Mouse (Mus musculus) heart, adult 2 months (tissue): ENCODE data around the gene Cebpz. TPM values are rescaled to one million over a fixed set of nuclear protein-coding genes. Genes with fewer than 3 reads are reported as not detected.
A peak's percentile ranks its signal among the peaks of the same experiment; 100 is the strongest.

ENCODE experiments used
- DNase-seq, 2 experiments: peaks; one replicate each; pipeline ENCODE4 v3.0.0; 2021
- H3K27ac ChIP-seq: fragments of 200-600 bp; 2 replicates; pipeline ENCODE4 v1.8.1; 2022
- H3K27me3 ChIP-seq: fragments of 200-500 bp; 2 replicates; pipeline ENCODE4 v1.6.1; 2012; ENCODE audit warnings: mild to moderate bottlenecking, low read length, inconsistent platforms, mixed read lengths; ENCODE audit not compliant: control insufficient read depth, insufficient read depth
- H3K36me3 ChIP-seq: fragments of 200-500 bp; 2 replicates; pipeline ENCODE4 v1.6.1; 2012; ENCODE audit warnings: low read length, inconsistent platforms; ENCODE audit not compliant: control insufficient read depth, insufficient read depth
- H3K4me1 ChIP-seq: fragments of 200-500 bp; 2 replicates; pipeline ENCODE4 v1.6.1; 2011; ENCODE audit warnings: low read length; ENCODE audit not compliant: control insufficient read depth, insufficient read depth
- H3K4me3 ChIP-seq: fragments of 200-600 bp; 2 replicates; pipeline ENCODE4 v1.8.1; 2022
- H3K79me2 ChIP-seq: fragments of 200-500 bp; replicated peaks from 2 replicates; pipeline ENCODE4 v1.6.1; 2012; ENCODE audit warnings: mild to moderate bottlenecking, inconsistent platforms, low read length, moderate library complexity, mixed read lengths; ENCODE audit not compliant: control insufficient read depth, insufficient read depth
- H3K9ac ChIP-seq: fragments of 200-500 bp; 2 replicates; pipeline ENCODE4 v1.6.1; 2012; ENCODE audit warnings: low read depth, mild to moderate bottlenecking, control low read depth, inconsistent platforms, low read length, mixed read lengths
- CTCF ChIP-seq: fragments of 200-600 bp; IDR thresholded peaks from 2 replicates; pipeline ENCODE4 v1.8.1; 2022; ENCODE audit warnings: antibody characterized with exemption, mild to moderate bottlenecking, moderate library complexity
- EP300 ChIP-seq: fragments of 200-500 bp; IDR thresholded peaks from 2 replicates; pipeline ENCODE4 v1.6.1; 2011; ENCODE audit warnings: low read depth, low read length, control low read depth; ENCODE audit not compliant: insufficient read depth
- POLR2A ChIP-seq: fragments of 200-500 bp; IDR thresholded peaks from 2 replicates; pipeline ENCODE4 v1.6.1; 2011; ENCODE audit warnings: mild to moderate bottlenecking, low read depth, low read length, control low read depth; ENCODE audit not compliant: insufficient read depth
- WGBS: fragments of 180-500 bp; shearing (Covaris S2); methylation state at CpG from one replicate; pipeline ENCODE4 v1.1.7; 2018; 5-methylcytosine and 5-hydroxymethylcytosine counted together
- intact Hi-C: fragments of 180-260 bp; cut with DNase I; formaldehyde crosslinking; loops from one replicate; pipeline ENCODE4 v1.15.1; 2025
- polyA plus RNA-seq: library from polyadenylated mRNA; depleted of rRNA; stranded (reverse); fragments of >200 nt; gene quantifications from 2 replicates; pipeline ENCODE4 v1.2.3, GENCODE M21; 2012
- total RNA-seq, 2 experiments: library from RNA; stranded (reverse); gene quantifications; 2 replicates each; pipeline ENCODE4 v1.2.3; 2021

Gene Cebpz
- total and polyA plus RNA-seq, 3 experiments = 3.1 to 21.4 (median 20.1) TPM

DNA sequence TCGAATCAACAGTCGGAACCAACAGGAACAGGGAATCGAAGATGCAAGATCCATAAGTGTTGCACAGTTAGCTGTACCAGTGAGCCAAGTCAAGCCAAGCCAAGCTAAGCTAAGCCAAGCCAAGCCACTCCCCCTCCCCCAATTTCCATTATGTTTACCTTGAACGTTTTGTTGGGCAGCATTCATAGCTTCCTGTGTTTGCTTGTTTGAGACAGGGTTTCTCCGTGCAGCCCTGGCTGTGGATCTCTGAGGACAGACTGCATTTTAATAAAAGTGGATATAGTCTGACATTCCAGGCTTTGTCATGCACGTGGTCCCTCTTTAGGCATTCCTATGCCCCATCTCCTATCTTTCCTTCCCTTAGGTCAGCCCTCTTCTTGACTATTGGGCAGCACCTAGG is 21.1 kb downstream of the Cebpz start:
- no peaks in the 10 kb centered on the region for H3K79me2 ChIP-seq
- intact Hi-C loops = loop anchor here (1.0 kb wide), 1 partner anchor 22 kb away; the partner anchor contains the start of genes Cebpz and Ndufaf7
- H3K4me1 ChIP-seq = peaks cover 2% of the 10 kb centered on the region; the same call in 1 of the 2 replicates
- H3K27ac ChIP-seq = peak overlapping the region; percentile 82
- WGBS = 48% methylated on average over 6 of the region's 6 CpGs
- TF ChIP-seq CTCF (no peak), POLR2A (no peak), EP300 (no peak)
- no peaks in the 10 kb centered on the region for H3K27me3 ChIP-seq
- H3K36me3 ChIP-seq = no peaks in the 10 kb centered on the region; the same call in 1 of the 2 replicates
- peak overlapping the region; percentile 67 for H3K4me3 ChIP-seq
- DNase-seq = no peak
- H3K9ac ChIP-seq = peak overlapping the region; percentile 81

DNA sequence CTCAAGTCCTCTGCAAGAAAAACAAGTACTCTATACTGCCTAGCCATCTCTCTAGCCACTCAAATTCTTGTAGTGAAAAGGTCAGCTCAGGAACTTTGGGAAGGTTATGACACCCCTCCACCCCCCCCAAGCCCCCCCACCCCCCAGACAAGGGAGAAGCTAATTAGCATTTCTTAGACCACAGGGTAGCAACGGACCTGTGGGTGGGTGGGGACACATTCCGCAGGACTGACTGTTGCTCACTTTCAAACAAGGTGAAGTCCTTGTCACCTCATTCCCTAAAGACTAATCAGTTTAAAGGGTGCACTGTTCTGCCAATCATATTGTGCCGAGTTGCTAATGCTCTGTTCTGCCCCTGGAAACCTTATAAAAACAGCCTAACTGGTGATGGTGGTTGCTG is 22.9 kb downstream of the Cebpz start:
- H3K4me1 ChIP-seq = peaks cover 2% of the 10 kb centered on the region; the same call in 1 of the 2 replicates

DNA sequence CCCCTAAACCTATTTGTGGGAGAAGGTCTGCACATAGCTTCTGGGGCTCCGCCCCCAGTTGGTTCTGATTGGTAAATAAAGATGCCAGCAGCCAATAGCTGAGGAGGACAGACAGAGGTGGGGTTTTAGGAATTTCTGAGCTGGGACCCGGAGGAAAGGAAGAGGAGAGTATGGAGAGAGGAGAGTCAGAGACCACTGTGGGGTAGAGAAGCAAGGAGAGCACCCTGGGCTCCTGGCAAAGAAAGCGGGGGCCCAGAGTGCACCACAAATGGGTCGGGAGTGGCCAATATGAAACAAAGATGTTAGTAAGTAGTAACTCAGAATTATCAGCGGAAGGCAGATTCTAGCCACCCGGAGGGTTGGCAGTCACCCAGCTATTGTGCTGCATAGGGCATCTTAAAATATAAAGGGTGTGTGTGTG is 24.0 kb downstream of the Cebpz start:
- H3K79me2 ChIP-seq = no peaks in the 10 kb centered on the region
- no peak overlapping the region for H3K27ac ChIP-seq
- 15% methylated on average over 6 of the region's 6 CpGs for WGBS
- peaks cover 2% of the 10 kb centered on the region; the same call in 1 of the 2 replicates for H3K4me1 ChIP-seq
- no peaks in the 10 kb centered on the region for H3K36me3 ChIP-seq
- TF ChIP-seq POLR2A (no peak), CTCF (no peak), EP300 (no peak)
- no peak overlapping the region for H3K9ac ChIP-seq
- no peaks in the 10 kb centered on the region for H3K27me3 ChIP-seq
- intact Hi-C loops = no loop called here
- no peak for DNase-seq
- H3K4me3 ChIP-seq = no peak overlapping the region

More for the DNA sequence above, 22.9 kb downstream of the Cebpz start:
- Histone ChIP-seq H3K36me3 (no peaks in the 10 kb centered on the region), H3K27me3 (no peaks in the 10 kb centered on the region), H3K79me2 (no peaks in the 10 kb centered on the region), H3K4me3 (no peak overlapping the region), H3K27ac (no peak overlapping the region), H3K9ac (no peak overlapping the region)
- TF ChIP-seq EP300 (no peak), CTCF (no peak), POLR2A (no peak)
- no peak for DNase-seq
- intact Hi-C loops = no loop called here
- WGBS = 77% methylated on average over 3 of the region's 3 CpGs

DNA sequence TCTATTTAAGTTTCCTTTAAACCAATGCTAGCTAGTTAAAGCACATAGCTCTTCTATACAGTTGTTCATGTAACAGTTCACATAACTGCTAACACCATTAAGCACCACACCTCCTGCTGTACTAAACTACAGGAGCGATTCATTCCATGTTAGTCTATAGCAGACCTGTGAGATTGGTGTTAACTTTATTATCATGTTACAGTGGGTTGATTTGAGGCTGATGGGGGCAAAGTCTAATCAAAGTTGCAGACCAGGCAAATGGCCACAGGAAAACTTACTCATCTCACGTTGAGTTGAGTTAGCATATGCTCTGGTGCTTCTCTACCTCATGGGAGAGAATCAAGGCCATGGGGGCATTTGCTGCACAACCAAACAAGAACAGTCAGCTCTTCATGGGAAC is 27.5 kb downstream of the Cebpz start:
- no peak overlapping the region for H3K4me3 ChIP-seq
- DNase-seq = no peak
- intact Hi-C loops = no loop called here

DNA sequence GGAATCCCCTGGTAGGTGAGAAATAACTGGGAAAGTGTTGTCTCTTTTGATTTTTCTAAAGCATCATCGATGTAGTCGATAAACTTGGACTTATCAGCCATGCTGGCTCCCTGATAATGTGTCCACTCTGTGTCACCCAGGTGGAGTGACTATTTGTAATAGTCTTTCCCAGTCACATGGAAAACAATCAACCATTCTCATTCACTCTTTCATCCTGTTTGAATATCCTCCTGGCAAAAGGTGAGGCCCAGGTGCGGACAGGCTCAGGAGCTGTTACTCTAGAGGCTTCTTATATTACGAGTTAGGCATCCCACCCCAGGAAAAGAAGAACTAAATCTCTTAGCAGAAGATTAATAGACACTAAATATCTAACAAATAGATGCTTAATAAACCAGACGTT is 30.0 kb downstream of the Cebpz start, which contains the start of gene Sult6b1:
Gene Sult6b1, minus strand, starts transcription at position 101 of the 400 bp plus-strand sequence.
- H3K9ac ChIP-seq = no peak within 1 kb of the TSS
- no peak for DNase-seq
- WGBS = 82% methylated on average over 5 of the region's 5 CpGs
- H3K36me3 ChIP-seq = no peaks in the 10 kb centered on the region
- intact Hi-C loops = no loop called here
- H3K79me2 ChIP-seq = no peaks in the 10 kb centered on the region
- no peak within 1 kb of the TSS for H3K27ac ChIP-seq
- H3K27me3 ChIP-seq = no peaks in the 10 kb centered on the region
- TF ChIP-seq POLR2A = no peak
- H3K4me1 ChIP-seq = no peaks in the 10 kb centered on the region
- no peak within 1 kb of the TSS for H3K4me3 ChIP-seq

More for the DNA sequence above, 27.5 kb downstream of the Cebpz start:
- H3K27ac ChIP-seq = no peak overlapping the region
- no peaks in the 10 kb centered on the region for H3K36me3 ChIP-seq
- H3K27me3 ChIP-seq = no peaks in the 10 kb centered on the region
- no peaks in the 10 kb centered on the region for H3K4me1 ChIP-seq
- no peaks in the 10 kb centered on the region for H3K79me2 ChIP-seq
- H3K9ac ChIP-seq = no peak overlapping the region
- no peak for TF ChIP-seq POLR2A
- TF ChIP-seq EP300 = no peak
- TF ChIP-seq CTCF = no peak
- WGBS = 67% methylated on average over 2 of the region's 2 CpGs

DNA sequence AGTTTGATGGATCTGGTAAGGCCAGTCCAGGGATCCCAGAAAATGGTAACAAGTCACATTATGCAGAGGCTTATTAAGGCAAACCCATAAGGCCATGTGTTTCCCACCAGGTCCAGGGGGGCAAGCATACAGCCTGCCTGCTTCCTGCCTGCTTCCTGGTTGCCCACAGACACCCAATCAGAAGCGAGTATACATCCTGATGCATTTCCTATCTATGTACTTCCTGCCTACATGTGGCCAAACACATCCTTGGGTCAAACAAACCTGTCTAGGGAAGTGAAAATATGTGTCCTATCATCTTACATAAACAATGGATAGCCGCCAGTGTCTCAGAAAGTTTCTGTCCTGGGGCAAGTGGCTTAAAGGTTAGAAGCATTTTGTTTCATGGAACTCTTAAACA is 33.7 kb downstream of the Cebpz start:
- no peaks in the 10 kb centered on the region for H3K79me2 ChIP-seq
- DNase-seq = no peak
- H3K27ac ChIP-seq = no peak overlapping the region
- no peak overlapping the region for H3K9ac ChIP-seq
- no peaks in the 10 kb centered on the region for H3K27me3 ChIP-seq
- no peaks in the 10 kb centered on the region for H3K36me3 ChIP-seq
- no peak overlapping the region for H3K4me3 ChIP-seq
- WGBS = 53% methylated on average over 2 of the region's 2 CpGs
- no peak for TF ChIP-seq CTCF
- no peak for TF ChIP-seq POLR2A
- no peak for TF ChIP-seq EP300
- H3K4me1 ChIP-seq = no peaks in the 10 kb centered on the region
- intact Hi-C loops = no loop called here

DNA sequence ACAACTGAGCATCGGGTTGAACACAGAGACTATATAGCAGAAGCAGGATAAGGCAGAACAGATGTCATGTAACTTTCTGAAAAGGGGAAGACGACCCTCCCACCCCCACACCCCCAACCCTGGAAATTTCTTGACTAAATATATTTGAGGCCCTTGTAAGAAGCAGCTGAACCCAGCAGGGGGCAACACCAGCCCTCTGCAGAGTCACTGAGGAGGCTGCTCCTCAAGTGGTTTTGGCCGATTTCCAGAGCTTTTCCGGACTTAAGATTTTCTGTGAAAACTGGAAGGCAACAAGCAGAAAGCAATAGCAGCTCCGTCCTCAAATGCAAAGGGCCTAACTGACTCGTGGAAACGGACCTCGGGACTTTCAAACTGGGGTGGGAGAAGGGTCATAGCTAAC is 41.5 kb downstream of the Cebpz start:
- TF ChIP-seq POLR2A (no peak), CTCF (peak; percentile 59)
- Histone ChIP-seq H3K79me2 (no peaks in the 10 kb centered on the region), H3K27ac (no peak overlapping the region), H3K27me3 (no peaks in the 10 kb centered on the region), H3K36me3 (no peaks in the 10 kb centered on the region), H3K4me3 (no peak overlapping the region), H3K4me1 (no peaks in the 10 kb centered on the region), H3K9ac (no peak overlapping the region)
- 12% methylated on average over 8 of the region's 8 CpGs for WGBS
- intact Hi-C loops = no loop called here
- DNase-seq = peak in 1 of 2 experiments; percentile 28
